Mouse (Mus musculus) heart, postnatal 0 days (tissue): ENCODE results near the gene Serpinf1. TPM values are rescaled to one million over a fixed set of nuclear protein-coding genes. Genes with fewer than 3 reads are reported as not detected.
"Not testable (repeated sequence)": the region's sequence is repeated elsewhere in the genome, so short reads cannot be mapped to it uniquely, and the experiment has no call there.

Source experiments
- ATAC-seq: fragments of 200-750 bp; cut with Nextera tagmentation; 2 replicates; pipeline ENCODE4 v1.8.0; 2017; ENCODE audit warnings: low read depth, moderate number of reproducible peaks, moderate library complexity; ENCODE audit not compliant: insufficient read depth
- DNase-seq: peaks from one replicate; pipeline ENCODE4 v3.0.0-alpha.2; 2016; ENCODE audit warnings: low spot score
- H3K27ac ChIP-seq: fragments of 300-500 bp; sonication (generic); 2 replicates; pipeline ENCODE4 v1.5.1; 2014; ENCODE audit warnings: low read depth, mild to moderate bottlenecking
- H3K27me3 ChIP-seq: fragments of 300-500 bp; sonication (generic); 2 replicates; pipeline ENCODE4 v1.6.1; 2014; ENCODE audit warnings: low read length, mixed read lengths; ENCODE audit not compliant: control insufficient read depth, insufficient read depth
- H3K36me3 ChIP-seq: fragments of 300-500 bp; sonication (generic); replicated peaks from 2 replicates; pipeline ENCODE4 v1.6.1; 2014; ENCODE audit warnings: low read length, mixed read lengths; ENCODE audit not compliant: control insufficient read depth, insufficient read depth
- H3K4me1 ChIP-seq: fragments of 300-500 bp; sonication (generic); 2 replicates; pipeline ENCODE4 v1.6.1; 2014; ENCODE audit warnings: antibody characterized with exemption; ENCODE audit not compliant: control insufficient read depth, insufficient read depth
- H3K4me2 ChIP-seq: fragments of 300-500 bp; sonication (generic); 2 replicates; pipeline ENCODE4 v1.6.1; 2014; ENCODE audit warnings: low read depth, mild to moderate bottlenecking, low read length, moderate library complexity
- H3K4me3 ChIP-seq: fragments of 300-500 bp; sonication (generic); 2 replicates; pipeline ENCODE4 v1.5.1; 2014; ENCODE audit warnings: low read depth, low read length
- H3K9ac ChIP-seq: fragments of 300-500 bp; sonication (generic); replicated peaks from 2 replicates; pipeline ENCODE4 v1.6.1; 2014; ENCODE audit warnings: low read depth, low read length, mixed read lengths
- H3K9me3 ChIP-seq: fragments of 300-500 bp; sonication (generic); replicated peaks from 2 replicates; pipeline ENCODE4 v1.6.1; 2016; ENCODE audit warnings: low read length; ENCODE audit not compliant: control insufficient read depth
- CTCF ChIP-seq: IDR thresholded peaks from 2 replicates; pipeline ENCODE4 v1.5.1; 2016; ENCODE audit warnings: antibody characterized with exemption, control low read depth, low read depth
- EP300 ChIP-seq: IDR thresholded peaks from 2 replicates; pipeline ENCODE4 v1.6.1; 2016; ENCODE audit warnings: antibody characterized with exemption, low read depth
- WGBS: fragments of 180-500 bp; shearing (Covaris S2); extraction: QIAGEN DNeasy Blood & Tissue Kit; methylation state at CpG from one replicate; pipeline ENCODE4 v1.1.7; 2014; 5-methylcytosine and 5-hydroxymethylcytosine counted together
- polyA plus RNA-seq: library from polyadenylated mRNA; unstranded; fragments of >200 nt; fragmentation: Nextera tagmentation; extraction: Ambion mirVana; gene quantifications from 2 replicates; pipeline ENCODE4 v1.2.1, GENCODE M21; 2015
- total RNA-seq: library from RNA; depleted of rRNA; stranded (reverse); fragments of >200 nt; gene quantifications from 2 replicates; pipeline ENCODE4 v1.2.3, GENCODE M21; 2014; ENCODE audit warnings: low replicate concordance

The Serpinf1 gene
- total and polyA plus RNA-seq, 2 experiments from 2014 or later: 20.4 to 112 TPM

DNA sequence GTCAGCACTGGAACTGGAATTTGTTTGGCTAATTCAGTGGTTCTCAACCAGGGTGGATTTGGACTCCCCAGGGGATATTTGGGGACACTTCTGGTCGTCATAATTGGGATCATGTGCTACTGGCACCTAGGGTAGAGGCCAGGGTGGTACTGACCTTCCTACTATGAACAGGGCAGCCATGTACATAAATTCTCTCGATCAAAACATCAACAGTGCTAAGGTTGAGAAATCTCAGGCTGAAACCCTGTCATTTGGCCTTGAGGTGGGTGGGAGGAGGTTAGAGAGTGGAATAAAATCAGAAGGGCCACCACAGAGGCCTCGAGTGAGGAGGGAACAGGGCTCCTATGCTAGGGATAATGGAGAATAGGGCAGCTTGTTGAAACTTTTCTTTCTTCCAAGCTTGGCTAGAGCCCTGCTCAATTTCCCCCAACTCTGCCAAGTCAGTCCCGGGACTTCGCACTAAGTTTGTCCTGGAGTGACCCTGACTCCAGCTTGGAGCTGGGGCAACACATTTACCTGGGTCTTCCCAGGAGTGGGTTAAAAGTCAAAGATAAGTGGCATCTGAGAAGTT lies 36.7 kb upstream of the Serpinf1 start:
- H3K36me3 ChIP-seq: peaks cover 9% of the 10 kb centered on the region; the same call in 1 of the 2 replicates
- H3K4me2 ChIP-seq: peak overlapping the region; percentile 86; the same call in 1 of the 2 replicates
- TF ChIP-seq EP300 (no peak), CTCF (no peak)
- peak overlapping the region; percentile 97 for H3K27ac ChIP-seq
- no peak overlapping the region for H3K4me3 ChIP-seq
- no peaks in the 10 kb centered on the region for H3K9me3 ChIP-seq
- no peak for DNase-seq
- WGBS: 53% methylated on average over 5 of the region's 5 CpGs
- H3K9ac ChIP-seq: no peak overlapping the region
- ATAC-seq: no peak
- no peaks in the 10 kb centered on the region for H3K27me3 ChIP-seq
- H3K4me1 ChIP-seq: peaks cover 32% of the 10 kb centered on the region

DNA sequence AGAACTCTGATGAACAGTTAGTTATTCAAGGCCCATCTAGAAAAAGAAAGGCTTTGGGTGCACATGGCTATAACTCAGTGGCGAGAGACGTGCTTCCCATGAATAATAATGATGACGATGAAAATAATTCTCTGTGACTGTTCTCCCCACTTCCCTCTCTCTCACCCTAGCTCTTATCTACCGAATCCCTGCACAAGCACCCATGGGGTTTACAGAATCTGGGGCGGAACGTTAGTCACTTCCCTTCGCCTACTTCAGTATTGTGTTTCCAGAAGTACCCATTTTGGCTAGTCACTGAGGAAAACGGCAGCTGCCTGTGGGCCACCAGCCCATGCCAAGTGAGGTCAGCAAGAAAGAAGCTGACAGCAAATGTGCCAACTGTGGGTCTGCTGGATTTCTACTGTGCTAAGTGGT lies 36.1 kb upstream of the Serpinf1 start:
- peak overlapping the region; percentile 97; the same call in 1 of the 2 replicates for H3K27ac ChIP-seq
- peaks cover 3% of the 10 kb centered on the region; the same call in 1 of the 2 replicates for H3K36me3 ChIP-seq
- H3K4me2 ChIP-seq: no peak overlapping the region
- no peaks in the 10 kb centered on the region for H3K9me3 ChIP-seq
- H3K9ac ChIP-seq: no peak overlapping the region
- ATAC-seq (no peak), DNase-seq (no peak)
- 43% methylated on average over 8 of the region's 8 CpGs for WGBS
- H3K4me3 ChIP-seq: no peak overlapping the region
- TF ChIP-seq CTCF (no peak), EP300 (no peak)
- H3K4me1 ChIP-seq: peaks cover 34% of the 10 kb centered on the region
- H3K27me3 ChIP-seq: no peaks in the 10 kb centered on the region

- no peak overlapping the region; the same call in 1 of the 2 replicates for H3K27ac ChIP-seq
- TF ChIP-seq EP300: no peak
- peak; percentile 79 for TF ChIP-seq CTCF
- DNase-seq: no peak
- H3K4me2 ChIP-seq: no peak overlapping the region
- WGBS: 7% methylated on average over 3 of the region's 3 CpGs
- ATAC-seq: no peak
- no peaks in the 10 kb centered on the region for H3K9me3 ChIP-seq
- H3K27me3 ChIP-seq: no peaks in the 10 kb centered on the region
- H3K4me1 ChIP-seq: peaks cover 34% of the 10 kb centered on the region
- H3K36me3 ChIP-seq: no peaks in the 10 kb centered on the region
- H3K4me3 ChIP-seq: no peak overlapping the region
- no peak overlapping the region for H3K9ac ChIP-seq
Observed at GRCm38 (mm10) chr11:75458169-75458568, 35.7 kb upstream of the Serpinf1 start.

- WGBS: 84% methylated on average over 7 of the region's 7 CpGs
Observed at GRCm38 (mm10) chr11:75456440-75456871, 34.0 kb upstream of the Serpinf1 start.

DNA sequence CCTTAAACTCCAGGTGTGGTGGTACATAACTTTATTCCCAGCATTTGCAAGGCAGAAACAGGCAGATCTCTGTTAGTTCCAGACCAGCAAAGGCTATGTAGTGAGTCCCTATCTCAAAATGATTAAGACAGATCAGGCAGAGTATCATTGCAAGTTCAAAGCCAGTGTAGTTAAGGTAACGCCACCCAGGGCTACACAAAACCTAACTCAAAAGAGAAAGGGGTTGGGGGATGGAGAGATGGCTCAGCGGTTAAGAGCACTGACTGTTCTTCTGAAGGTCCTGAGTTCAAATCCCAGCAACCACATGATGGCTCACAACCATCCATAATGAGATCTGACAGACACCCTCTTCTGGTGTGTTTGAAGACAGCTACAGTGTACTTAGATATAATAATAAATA lies 33.5 kb upstream of the Serpinf1 start:
- not testable (repeated sequence) for H3K4me2 ChIP-seq, H3K4me3 ChIP-seq, ATAC-seq, H3K27ac ChIP-seq, H3K27me3 ChIP-seq, H3K9me3 ChIP-seq, H3K9ac ChIP-seq, DNase-seq
- H3K4me1 ChIP-seq: peaks cover 28% of the 10 kb centered on the region
- H3K36me3 ChIP-seq: peaks cover 13% of the 10 kb centered on the region; the same call in 1 of the 2 replicates
- WGBS: 91% methylated on average over 2 of the region's 2 CpGs

More at GRCm38 (mm10) chr11:75456440-75456871, 34.0 kb upstream of the Serpinf1 start:
- Histone ChIP-seq H3K9me3 (no peaks in the 10 kb centered on the region), H3K27ac (no peak overlapping the region), H3K9ac (no peak overlapping the region), H3K4me3 (no peak overlapping the region), H3K27me3 (no peaks in the 10 kb centered on the region), H3K4me1 (peaks cover 28% of the 10 kb centered on the region), H3K36me3 (peaks cover 8% of the 10 kb centered on the region; the same call in 1 of the 2 replicates), H3K4me2 (no peak overlapping the region)
- ATAC-seq: no peak
- DNase-seq: no peak
- no peak for TF ChIP-seq CTCF
